Mouse (Mus musculus): Measurements from ENCODE around the gene Atf7ip.
A peak's percentile ranks its signal among the peaks of the same experiment; 100 is the strongest.
"Not testable (repeated sequence)": the region's sequence is repeated elsewhere in the genome, so short reads cannot be mapped to it uniquely, and the experiment has no call there.

The Atf7ip gene

GRCm38 (mm10) chr6:136505867-136506266, at the start of gene Atf7ip:
Gene Atf7ip, plus strand, starts transcription at chr6:136506167.
- DNase-seq (ENCODE audit: low spot score in 2 of 2) = not testable (repeated sequence)

- DNase-seq (ENCODE audit: low spot score in 2 of 2) = no peak
Observed at GRCm38 (mm10) chr6:136456302-136456701, 49.7 kb upstream of the Atf7ip start.

DNA sequence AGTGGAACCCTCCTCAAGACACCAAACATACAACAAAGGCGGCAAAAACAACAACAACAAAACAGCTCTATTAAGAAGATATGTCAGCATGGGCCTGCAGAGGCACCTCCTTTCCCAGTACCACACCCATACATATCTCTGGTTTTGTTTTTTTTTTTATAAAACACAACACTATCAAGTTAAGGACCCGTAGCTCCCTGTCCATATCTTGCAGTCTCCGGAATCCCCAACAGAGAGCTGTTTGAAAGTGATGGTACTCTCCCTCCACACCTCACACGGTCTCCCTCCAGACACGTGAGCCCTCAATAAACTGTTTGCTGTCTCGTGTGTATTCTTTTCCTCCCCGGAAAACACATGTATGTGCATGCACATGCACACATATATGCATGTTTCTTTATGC, 46.8 kb upstream of the Atf7ip start:
- DNase-seq (ENCODE audit: low spot score in 2 of 2) = no peak

DNA sequence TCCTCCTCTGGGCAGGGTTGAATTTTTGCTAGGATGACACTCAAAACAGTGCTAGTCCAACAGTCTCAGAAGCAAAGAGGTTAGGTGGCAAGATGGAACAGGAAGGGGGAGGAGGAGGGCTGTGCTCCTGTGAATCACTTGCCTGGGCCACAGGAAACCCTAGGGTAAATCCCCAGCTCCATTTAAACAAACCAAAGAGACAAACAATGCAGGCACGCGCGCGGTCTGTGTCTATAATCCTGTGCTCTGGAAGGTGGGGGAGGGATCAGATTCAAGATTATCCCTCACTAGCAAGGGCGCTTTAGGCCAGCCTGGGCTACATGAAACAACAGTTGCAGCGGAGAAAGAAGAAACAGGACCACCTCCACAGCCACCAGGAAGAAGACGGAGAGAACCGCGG, 42.5 kb upstream of the Atf7ip start:
- DNase-seq (ENCODE audit: low spot score in 2 of 2) = no peak

DNA sequence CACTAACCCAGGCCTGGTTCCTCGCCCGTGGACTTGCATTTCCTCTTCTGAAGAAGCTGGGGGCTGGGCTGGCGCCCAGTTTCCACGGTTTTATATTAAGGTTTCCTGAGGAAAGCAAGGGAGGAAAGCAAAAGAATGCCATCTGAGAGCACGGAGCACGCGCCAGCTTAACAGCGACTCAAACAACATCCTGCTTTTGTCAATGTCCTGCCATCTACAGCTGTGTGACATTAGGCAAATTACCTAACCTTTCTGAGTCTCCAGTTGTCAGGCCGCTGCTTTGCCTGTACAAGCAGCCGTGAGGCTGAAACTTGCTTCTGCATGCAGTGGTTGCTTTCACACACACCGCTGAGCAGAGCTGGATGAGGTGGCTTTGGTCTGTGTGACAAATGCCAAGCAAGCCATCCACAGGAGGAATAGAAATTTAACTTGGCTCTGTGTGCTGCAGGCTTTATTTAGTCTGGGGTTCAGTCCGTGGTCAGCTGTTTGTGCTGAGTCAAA, 41.8 kb upstream of the Atf7ip start:
- DNase-seq (ENCODE audit: low spot score in 2 of 2) = peak in 1 of 2 experiments; percentile 10

- DNase-seq (ENCODE audit: low spot score in 2 of 2) = no peak
Observed at GRCm38 (mm10) chr6:136465021-136465420, 40.9 kb upstream of the Atf7ip start.

GRCm38 (mm10) chr6:136465959-136466381, 40.0 kb upstream of the Atf7ip start:
- peak; percentile 58 to 65 for DNase-seq (ENCODE audit: low spot score in 2 of 2)

- peak; percentile 81 to 88 for DNase-seq (ENCODE audit: low spot score in 2 of 2)
Observed at GRCm38 (mm10) chr6:136466956-136467750, 38.8 kb upstream of the Atf7ip start.

DNA sequence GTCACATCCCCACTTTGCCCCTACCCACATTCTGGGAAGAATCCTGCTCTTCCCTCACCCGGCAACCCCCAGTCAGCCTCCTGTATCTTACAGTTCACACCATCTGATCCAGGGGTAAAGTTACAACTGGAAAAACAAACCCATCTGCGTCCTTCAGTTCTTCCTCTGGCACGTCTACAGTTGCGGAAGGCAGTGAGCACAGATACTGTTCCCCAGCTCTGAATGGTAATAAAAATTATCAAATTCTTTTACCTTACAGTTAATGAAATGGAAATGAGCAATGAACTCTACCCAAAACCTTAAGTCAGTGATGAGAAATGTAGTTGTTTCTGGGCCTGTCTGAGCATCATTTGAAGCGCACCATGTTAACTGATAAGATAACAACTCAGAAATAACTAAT, 38.1 kb upstream of the Atf7ip start:
- no peak for DNase-seq (ENCODE audit: low spot score in 2 of 2)

DNA sequence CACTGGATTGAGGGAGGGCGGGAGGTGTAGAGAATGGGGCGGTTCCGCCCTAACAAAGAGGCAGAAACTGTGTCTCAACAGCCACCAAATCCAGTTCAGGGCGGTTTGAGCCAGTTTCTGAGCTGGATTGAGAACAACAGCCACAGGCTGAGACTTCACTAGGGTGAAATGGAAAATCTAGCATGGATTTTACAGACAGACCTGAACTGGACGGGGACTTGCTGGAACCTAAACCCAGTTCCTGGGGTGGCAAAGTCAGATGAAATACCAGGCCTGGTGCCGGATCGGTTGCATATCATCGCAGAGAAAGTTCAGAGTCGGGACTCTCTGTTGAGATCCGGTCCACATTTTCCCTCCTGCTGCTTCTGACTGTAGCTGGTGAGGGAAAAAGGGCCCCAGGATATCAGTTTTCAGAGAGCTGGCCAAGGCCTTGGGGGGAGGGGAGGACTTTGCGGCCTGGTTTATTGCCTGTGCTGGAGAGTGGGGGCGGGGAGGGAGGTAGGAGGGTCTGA, 37.5 kb upstream of the Atf7ip start:
- peak; percentile 68 to 89 for DNase-seq (ENCODE audit: low spot score in 2 of 2)

- DNase-seq (ENCODE audit: low spot score in 2 of 2) = no peak
Observed at GRCm38 (mm10) chr6:136468974-136469792, 36.8 kb upstream of the Atf7ip start.

GRCm38 (mm10) chr6:136469807-136470206, 36.2 kb upstream of the Atf7ip start:
- no peak for DNase-seq (ENCODE audit: low spot score in 2 of 2)

DNA sequence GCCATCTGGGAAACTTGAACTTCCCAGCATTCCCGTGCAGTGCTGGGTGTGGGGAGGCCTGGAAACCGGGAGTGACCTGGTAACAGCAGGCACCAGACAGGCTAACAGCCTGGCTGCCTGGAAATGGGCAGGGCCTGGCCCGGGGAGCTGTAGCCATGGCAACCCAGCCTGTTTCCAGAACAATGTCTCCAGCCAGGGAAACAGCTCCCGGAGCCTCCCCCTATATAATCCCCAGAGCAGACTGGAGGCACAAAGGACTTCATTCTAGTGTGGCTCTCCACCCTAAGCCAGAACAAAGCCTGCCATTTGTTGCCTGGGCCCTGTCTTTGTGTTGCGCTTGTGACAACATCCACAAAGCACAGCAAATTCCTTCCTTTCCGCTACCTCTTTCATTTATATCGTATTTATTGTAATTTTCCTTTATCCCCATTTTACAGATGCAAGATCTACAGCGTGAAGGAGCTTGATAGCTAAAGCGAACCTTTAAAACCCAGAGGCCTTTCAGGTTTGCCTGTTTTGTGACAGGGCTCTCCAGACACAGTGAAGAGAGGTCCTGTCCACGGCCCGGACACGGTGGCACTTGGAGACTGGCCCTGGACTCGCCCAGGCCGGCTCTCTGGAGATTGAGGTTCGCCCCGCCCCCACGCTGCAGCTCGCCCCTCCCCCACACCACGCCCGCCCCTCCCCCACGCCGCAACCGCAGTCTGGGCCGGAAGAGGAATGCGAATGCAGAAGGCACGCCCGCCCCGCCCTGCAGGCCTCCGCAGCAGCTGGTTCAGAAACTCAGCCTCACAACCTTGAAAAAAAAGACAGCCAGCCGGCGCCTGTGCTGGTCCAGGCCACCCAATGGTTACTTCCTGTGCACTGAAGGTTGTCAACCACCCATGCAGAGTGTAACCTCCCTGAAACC, 35.4 kb upstream of the Atf7ip start:
- DNase-seq (ENCODE audit: low spot score in 2 of 2) = peak; percentile 67 to 78

DNA sequence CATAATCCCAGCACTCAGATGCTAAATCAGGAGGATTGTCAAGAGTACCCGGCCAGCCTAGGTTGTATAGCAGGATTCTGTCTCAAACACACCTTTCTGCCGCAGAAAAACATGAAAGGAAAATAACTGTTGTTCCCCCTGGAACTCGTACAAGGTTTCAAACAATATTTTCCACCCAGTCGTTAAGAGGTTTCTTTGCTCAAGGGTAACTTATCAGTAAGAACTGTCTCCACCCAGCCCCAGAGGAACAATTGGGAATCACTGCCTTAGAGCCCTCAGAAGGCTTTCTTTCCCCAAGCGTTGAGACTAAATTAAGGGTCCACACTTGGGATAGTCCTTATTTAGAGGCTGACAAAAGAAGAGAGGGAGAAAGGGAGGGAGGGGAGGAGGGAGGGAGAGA, 34.4 kb upstream of the Atf7ip start:
- DNase-seq (ENCODE audit: low spot score in 2 of 2) = no peak

- DNase-seq (ENCODE audit: low spot score in 2 of 2) = no peak
Observed at GRCm38 (mm10) chr6:136472779-136473178, 33.2 kb upstream of the Atf7ip start.

DNA sequence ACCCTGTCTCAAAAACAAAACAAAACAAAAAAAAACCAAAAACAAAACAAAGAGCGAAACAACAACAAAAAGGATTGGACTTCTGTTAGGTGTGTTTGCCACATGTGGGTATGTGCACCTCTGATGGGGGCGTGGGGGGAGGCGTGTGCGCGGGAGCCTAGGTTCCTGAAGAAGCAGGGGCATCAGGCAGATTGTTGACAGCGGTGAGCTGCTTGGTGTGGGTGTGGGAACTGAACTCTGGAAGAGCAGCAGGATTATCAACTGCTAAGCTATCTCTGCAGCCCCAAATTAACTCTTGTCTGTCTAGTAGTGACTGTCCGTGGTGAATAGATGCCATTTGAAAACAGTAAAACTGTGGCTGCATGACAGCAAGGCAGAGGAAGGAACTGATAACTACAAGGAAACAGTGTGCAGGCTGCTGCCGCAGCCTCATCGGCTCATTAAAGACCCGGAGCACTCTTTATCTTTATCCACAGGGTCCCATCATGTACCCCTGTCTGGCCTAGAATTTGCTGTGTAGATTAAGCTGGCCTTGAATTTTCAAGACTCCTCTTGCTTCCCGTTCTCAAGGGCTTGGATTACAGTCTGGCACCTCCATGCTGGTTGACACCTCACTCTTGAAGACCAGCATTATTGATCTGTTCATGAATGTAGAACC, 32.4 kb upstream of the Atf7ip start:
- DNase-seq (ENCODE audit: low spot score in 2 of 2) = no peak

DNA sequence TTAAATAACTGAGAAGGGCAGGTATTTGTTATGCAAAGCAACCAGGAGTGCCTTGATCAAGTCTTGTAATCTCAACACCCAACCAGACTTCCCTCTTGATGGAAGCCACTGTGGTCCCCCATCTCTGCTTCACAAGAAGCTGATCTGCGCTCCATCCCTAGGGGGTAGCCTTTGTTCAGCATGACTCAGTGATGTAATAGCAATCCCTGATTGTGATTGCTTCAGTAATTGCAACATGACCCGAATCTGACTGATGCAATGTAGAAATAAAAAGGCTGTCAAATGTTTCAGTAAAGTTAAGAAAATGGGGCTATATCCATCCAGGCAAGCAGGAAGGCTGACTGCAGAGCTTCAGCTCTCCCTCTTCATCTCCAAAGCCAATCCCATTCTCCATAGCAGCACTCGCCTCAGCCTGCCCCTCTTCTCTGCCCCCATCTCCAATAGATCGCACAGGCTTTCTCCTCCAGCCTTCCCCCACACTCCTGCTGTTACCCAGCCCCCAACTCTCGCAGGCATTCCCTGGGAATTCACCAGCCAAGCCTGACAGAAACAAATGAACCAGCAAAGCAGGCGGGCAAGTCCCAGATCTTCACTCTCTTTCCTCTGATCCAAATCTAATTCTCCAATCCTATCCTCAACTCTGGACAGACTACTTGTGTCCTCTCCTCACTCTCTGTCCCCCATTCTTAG, 30.7 kb upstream of the Atf7ip start:
- peak in 1 of 2 experiments; percentile 16 for DNase-seq (ENCODE audit: low spot score in 2 of 2)

GRCm38 (mm10) chr6:136477878-136478277, 28.1 kb upstream of the Atf7ip start:
- no peak for DNase-seq (ENCODE audit: low spot score in 2 of 2)

DNA sequence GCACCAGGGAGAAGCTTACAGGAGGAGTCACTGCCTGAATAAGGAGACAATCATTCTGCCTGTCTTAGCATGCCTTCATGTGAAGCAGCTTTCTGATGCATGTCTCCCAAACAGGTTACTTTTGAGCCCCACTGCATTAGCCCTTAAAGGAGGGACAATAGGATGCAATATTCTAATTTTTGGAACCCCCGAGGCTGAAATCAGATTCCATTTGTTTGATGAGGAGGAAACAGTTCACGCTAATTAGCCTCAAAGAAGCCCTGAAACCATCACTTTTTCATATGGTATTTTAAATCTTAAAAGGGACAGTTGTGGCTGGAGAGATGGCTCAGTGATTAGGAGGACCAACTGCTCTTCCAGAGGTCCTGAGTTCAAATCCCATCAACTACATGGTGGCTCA, 22.4 kb upstream of the Atf7ip start:
- no peak for DNase-seq (ENCODE audit: low spot score in 2 of 2)

DNA sequence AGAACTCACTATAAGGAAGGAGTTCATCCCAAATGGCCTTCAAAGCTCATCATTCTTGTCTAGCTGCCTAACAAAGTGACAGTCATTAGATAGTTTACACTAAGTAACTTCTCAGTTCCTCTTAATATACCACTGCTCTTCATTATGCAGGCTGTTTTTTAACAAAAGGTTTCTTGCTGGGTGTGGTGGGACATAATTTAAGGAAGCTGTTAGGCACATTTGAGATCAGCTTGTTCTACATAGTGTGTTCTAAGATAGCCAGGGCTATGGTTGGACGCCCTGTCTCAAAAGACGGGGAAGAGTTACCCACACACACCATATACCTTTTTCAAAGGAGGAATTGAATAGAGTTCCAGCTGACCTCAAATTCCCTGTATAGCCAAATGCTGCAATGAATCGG, 21.9 kb upstream of the Atf7ip start:
- no peak for DNase-seq (ENCODE audit: low spot score in 2 of 2)

All from frontal cortex, postnatal 36 days (tissue).